Mouse (Mus musculus) liver, adult 2 months (tissue): ENCODE measurements at regions not wholly inside any gene's neighbourhood (a gene's known extent, or its start where the extent isn't known, plus 50 kb on each side); places are given as distances from the start of the nearest gene placed in this dataset.

Source experiments
- DNase-seq: peaks from one replicate; pipeline ENCODE4 v3.0.0-alpha.2; 2011; ENCODE audit warnings: low read depth, low spot score; ENCODE audit errors: extremely low read depth
- H3K27ac ChIP-seq: fragments of 200-500 bp; replicated peaks from 2 replicates; pipeline ENCODE4 v1.5.1; 2012; ENCODE audit warnings: low read depth, mild to moderate bottlenecking, control low read depth, inconsistent platforms, low read length; ENCODE audit not compliant: insufficient read depth
- H3K27me3 ChIP-seq: fragments of 200-500 bp; 2 replicates; pipeline ENCODE4 v1.6.1; 2012; ENCODE audit warnings: mild to moderate bottlenecking, moderate library complexity, low read length, inconsistent platforms; ENCODE audit not compliant: control insufficient read depth, insufficient read depth
- H3K36me3 ChIP-seq: fragments of 200-500 bp; 2 replicates; pipeline ENCODE4 v1.6.1; 2012; ENCODE audit warnings: low read length, inconsistent platforms; ENCODE audit not compliant: control insufficient read depth, insufficient read depth
- H3K4me1 ChIP-seq: fragments of 200-500 bp; 2 replicates; pipeline ENCODE4 v1.6.1; 2011; ENCODE audit warnings: low read length; ENCODE audit not compliant: control insufficient read depth, insufficient read depth
- H3K4me3 ChIP-seq: fragments of 200-500 bp; 2 replicates; pipeline ENCODE4 v1.5.1; 2011; ENCODE audit warnings: low read depth, mild to moderate bottlenecking, control low read depth, low read length, moderate library complexity; ENCODE audit not compliant: insufficient read depth
- H3K79me2 ChIP-seq: fragments of 200-500 bp; 2 replicates; pipeline ENCODE4 v1.6.1; 2012; ENCODE audit warnings: inconsistent platforms, mild to moderate bottlenecking, low read length, moderate library complexity; ENCODE audit not compliant: control insufficient read depth, insufficient read depth
- H3K9ac ChIP-seq: fragments of 200-500 bp; 2 replicates; pipeline ENCODE4 v1.6.1; 2012; ENCODE audit warnings: low read depth, mild to moderate bottlenecking, control low read depth, inconsistent platforms, low read length
- CTCF ChIP-seq: fragments of 200-500 bp; IDR thresholded peaks from 2 replicates; pipeline ENCODE4 v1.5.1; 2011; ENCODE audit warnings: low read depth, low read length, control low read depth
- POLR2A ChIP-seq: fragments of 200-500 bp; IDR thresholded peaks from 2 replicates; pipeline ENCODE4 v1.6.1; 2011; ENCODE audit warnings: low read length, control low read depth; ENCODE audit not compliant: insufficient read depth; ENCODE audit errors: extremely low read depth
- WGBS: fragments of 180-500 bp; shearing (Covaris S2); methylation state at CpG from one replicate; pipeline ENCODE4 v1.1.7; 2018; 5-methylcytosine and 5-hydroxymethylcytosine counted together

DNA sequence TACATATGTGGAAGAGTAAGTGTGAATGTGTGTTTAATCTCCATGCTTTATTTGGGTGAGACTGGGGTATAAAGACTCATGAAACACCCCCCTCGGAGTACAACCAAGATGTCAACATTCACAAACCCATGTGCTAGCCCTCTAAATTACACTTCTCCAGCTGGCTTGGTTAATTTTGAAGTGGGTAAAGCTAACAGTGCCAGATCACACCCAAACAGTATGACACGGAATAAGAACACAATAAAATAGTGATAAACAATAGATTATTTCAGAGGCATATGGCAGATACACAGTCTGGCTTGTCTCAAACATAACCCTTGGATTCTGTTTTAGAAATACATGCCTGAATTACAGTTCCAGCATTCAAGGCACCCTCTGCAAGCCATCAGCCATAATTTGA lies 86.4 kb upstream of the Samsn1 start:
- H3K4me3 ChIP-seq, result no peak overlapping the region
- 90% methylated on average over 2 of the region's 2 CpGs for WGBS
- no peaks in the 10 kb centered on the region for H3K4me1 ChIP-seq
- no peaks in the 10 kb centered on the region for H3K79me2 ChIP-seq
- H3K27ac ChIP-seq, result no peak overlapping the region
- H3K9ac ChIP-seq, result no peak overlapping the region
- H3K36me3 ChIP-seq, result no peaks in the 10 kb centered on the region
- no peak for DNase-seq
- TF ChIP-seq POLR2A (no peak), CTCF (no peak)
- no peaks in the 10 kb centered on the region for H3K27me3 ChIP-seq

DNA sequence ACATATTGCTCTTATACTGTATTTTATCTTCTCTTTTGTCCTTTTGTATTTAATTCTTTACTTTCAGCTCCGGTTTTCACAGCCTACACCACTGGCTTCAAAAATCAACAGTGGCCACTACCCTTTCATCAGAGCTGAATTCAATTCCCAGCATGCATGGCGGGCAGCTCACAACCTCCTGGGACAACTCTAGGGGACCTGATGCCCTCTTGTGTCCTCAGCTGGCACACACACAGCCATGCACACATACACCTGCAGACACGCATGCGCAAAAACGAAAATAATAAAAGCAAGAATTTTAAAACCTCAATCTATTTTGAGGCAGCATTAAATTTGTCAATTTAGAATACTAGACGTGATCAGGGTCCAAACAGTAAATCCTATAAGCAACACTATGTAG lies 82.6 kb upstream of the Samsn1 start:
- no peak for TF ChIP-seq POLR2A
- no peak for TF ChIP-seq CTCF
- Histone ChIP-seq H3K36me3 (no peaks in the 10 kb centered on the region), H3K9ac (no peak overlapping the region), H3K27me3 (no peaks in the 10 kb centered on the region), H3K79me2 (no peaks in the 10 kb centered on the region), H3K4me1 (no peaks in the 10 kb centered on the region), H3K4me3 (no peak overlapping the region), H3K27ac (no peak overlapping the region)
- WGBS, result 91% methylated on average over 6 of the region's 6 CpGs
- DNase-seq, result no peak

DNA sequence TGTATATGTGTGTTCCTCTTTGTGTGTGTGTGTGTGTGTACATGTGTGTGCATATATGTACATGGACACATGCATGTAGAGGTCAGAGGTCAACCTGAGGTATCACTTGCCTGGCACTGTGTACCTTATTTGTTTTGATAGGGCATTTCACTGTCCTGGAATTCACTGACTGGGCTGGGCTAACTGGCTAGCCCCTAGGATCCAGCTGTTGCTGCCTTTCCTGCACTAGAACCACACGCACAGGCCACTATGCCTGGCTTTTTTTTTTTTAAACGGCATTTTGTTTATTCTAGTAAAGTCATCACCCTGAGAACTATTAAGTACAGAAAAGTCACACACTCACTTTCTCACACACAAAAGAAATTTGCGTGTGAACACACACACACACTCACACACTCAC lies 79.7 kb upstream of the Samsn1 start:
- TF ChIP-seq CTCF, result no peak
- no peak for TF ChIP-seq POLR2A
- no peak for DNase-seq
- Histone ChIP-seq H3K27me3 (no peaks in the 10 kb centered on the region), H3K4me1 (no peaks in the 10 kb centered on the region), H3K79me2 (no peaks in the 10 kb centered on the region), H3K9ac (no peak overlapping the region), H3K27ac (no peak overlapping the region), H3K36me3 (no peaks in the 10 kb centered on the region), H3K4me3 (no peak overlapping the region)
- 69% methylated on average over 3 of the region's 3 CpGs for WGBS

DNA sequence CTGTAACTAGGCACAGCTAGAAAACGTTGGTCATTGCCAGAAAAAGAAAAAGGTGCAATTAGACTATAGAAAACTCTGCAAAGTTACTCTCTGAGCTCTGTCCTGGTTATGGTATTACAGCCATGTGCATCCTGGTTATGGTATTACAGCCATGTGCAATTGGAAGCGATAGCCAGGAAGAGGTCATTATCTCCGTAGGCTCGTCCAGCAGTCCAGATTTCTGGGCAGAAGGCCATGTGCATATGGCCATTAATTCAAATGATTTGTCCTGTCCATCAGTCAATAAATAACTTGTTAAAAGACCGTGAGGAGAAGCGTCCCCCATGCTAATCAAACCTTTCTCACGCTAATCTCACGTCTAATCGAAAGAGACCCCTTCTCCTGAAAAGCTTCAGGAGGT lies 75.7 kb upstream of the Samsn1 start:
- DNase-seq, result no peak
- no peak overlapping the region for H3K27ac ChIP-seq
- no peak overlapping the region for H3K4me3 ChIP-seq
- no peak overlapping the region for H3K9ac ChIP-seq
- TF ChIP-seq POLR2A (no peak), CTCF (no peak)
- H3K36me3 ChIP-seq, result no peaks in the 10 kb centered on the region
- no peaks in the 10 kb centered on the region for H3K79me2 ChIP-seq
- no peaks in the 10 kb centered on the region for H3K4me1 ChIP-seq
- WGBS, result 77% methylated on average over 9 of the region's 9 CpGs
- H3K27me3 ChIP-seq, result no peaks in the 10 kb centered on the region

DNA sequence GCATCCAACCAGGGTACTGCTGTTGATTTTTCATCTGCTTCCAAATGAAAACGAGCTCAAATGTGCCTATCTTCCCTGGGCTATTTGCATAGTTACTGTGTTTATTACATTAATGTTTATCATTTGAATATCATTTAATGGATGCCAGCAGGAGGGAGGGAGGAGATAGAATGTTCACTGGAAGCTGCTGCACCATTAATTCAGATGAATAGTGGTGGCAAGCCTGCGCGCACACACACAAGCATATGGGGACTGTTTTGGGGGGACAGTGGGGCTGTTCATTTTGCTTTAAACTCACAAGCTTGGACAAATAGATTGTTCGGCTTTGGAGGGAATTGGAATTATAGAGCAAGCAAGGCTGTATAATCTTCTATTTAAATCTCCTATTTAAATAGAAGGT lies 74.3 kb upstream of the Samsn1 start:
- no peak for TF ChIP-seq CTCF
- no peak for TF ChIP-seq POLR2A
- no peak for DNase-seq
- Histone ChIP-seq H3K36me3 (no peaks in the 10 kb centered on the region), H3K79me2 (no peaks in the 10 kb centered on the region), H3K27ac (no peak overlapping the region), H3K4me1 (no peaks in the 10 kb centered on the region), H3K4me3 (no peak overlapping the region), H3K27me3 (no peaks in the 10 kb centered on the region), H3K9ac (no peak overlapping the region)
- 83% methylated on average over 4 of the region's 4 CpGs for WGBS

DNA sequence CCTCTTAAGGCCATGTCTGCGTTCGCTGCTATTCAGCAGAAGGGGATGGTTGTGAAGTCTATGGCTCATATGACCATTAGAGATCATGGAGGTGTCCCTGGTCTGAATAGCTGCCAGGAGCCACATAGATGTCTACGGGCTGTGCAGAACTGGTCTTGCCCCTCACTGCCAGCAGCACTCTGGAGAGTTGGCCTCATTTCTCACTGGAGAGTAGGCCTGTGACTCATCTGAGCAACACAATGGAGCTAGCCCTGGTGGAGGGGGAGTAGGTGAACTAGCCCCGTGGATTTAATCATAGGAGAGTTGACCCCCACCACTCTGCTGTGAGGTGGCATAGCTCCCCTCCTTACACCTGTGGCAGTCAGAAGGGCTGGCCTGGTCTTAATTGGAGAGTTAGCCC lies 63.3 kb upstream of the Samsn1 start:
- no peak for DNase-seq
- no peak overlapping the region for H3K4me3 ChIP-seq
- no peak overlapping the region for H3K27ac ChIP-seq
- WGBS, result 91% methylated on average over 4 of the region's 4 CpGs
- H3K27me3 ChIP-seq, result no peaks in the 10 kb centered on the region
- H3K9ac ChIP-seq, result no peak overlapping the region
- H3K4me1 ChIP-seq, result no peaks in the 10 kb centered on the region
- TF ChIP-seq POLR2A, result no peak
- no peak for TF ChIP-seq CTCF
- H3K79me2 ChIP-seq, result no peaks in the 10 kb centered on the region
- no peaks in the 10 kb centered on the region for H3K36me3 ChIP-seq

DNA sequence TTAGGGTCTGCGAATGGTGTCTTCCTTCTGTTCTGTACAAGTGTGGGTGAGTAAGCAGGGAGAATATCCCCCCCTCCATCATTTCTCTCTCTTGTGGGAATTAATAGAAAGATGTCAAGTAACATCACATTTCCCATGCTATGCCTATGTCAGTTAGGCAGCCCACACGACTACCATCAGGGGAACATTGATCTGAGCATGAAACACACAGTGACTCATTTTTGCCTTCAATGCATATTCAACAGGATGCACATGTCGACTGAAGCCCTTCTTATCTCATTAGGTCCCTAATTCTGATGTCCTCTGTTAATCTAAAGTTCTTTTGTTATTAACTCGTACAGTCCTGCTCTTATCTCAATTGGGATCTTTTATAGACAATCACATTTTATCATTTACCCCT lies 60.4 kb upstream of the Samsn1 start:
- 73% methylated on average over 4 of the region's 4 CpGs for WGBS
- no peaks in the 10 kb centered on the region for H3K36me3 ChIP-seq
- H3K9ac ChIP-seq, result no peak overlapping the region
- no peak for TF ChIP-seq CTCF
- no peak for TF ChIP-seq POLR2A
- H3K4me3 ChIP-seq, result no peak overlapping the region
- peaks cover 6% of the 10 kb centered on the region; the same call in 1 of the 2 replicates for H3K4me1 ChIP-seq
- no peaks in the 10 kb centered on the region for H3K27me3 ChIP-seq
- H3K27ac ChIP-seq, result no peak overlapping the region
- DNase-seq, result no peak
- no peaks in the 10 kb centered on the region for H3K79me2 ChIP-seq
